Mouse (Mus musculus) liver, adult (tissue): Measurements from ENCODE around the gene Barx2.

Experiments used
- GATA4 ChIP-seq: IDR thresholded peaks from 2 replicates; pipeline ENCODE4 v1.6.1; 2014; ENCODE audit warnings: mild to moderate bottlenecking, low read length; ENCODE audit not compliant: insufficient replicate concordance

Barx2 gene

GRCm38 (mm10) chr9:31912921-31913738 is at the start of gene Barx2:
TSS of gene Barx2 (minus strand) at chr9:31913462.
- no peak for TF ChIP-seq GATA4

- no peak for TF ChIP-seq GATA4
These were observed 49.0 kb upstream of the Barx2 start for GRCm38 (mm10) chr9:31962265-31962664.

GRCm38 (mm10) chr9:31960488-31960887 is 47.2 kb upstream of the Barx2 start:
- TF ChIP-seq GATA4: no peak

GRCm38 (mm10) chr9:31958120-31958519 is 44.9 kb upstream of the Barx2 start:
- TF ChIP-seq GATA4: no peak

GRCm38 (mm10) chr9:31950506-31950905 is 37.2 kb upstream of the Barx2 start:
- TF ChIP-seq GATA4: no peak

GRCm38 (mm10) chr9:31949031-31949430 is 35.8 kb upstream of the Barx2 start:
- TF ChIP-seq GATA4: no peak

GRCm38 (mm10) chr9:31947051-31947450 is 33.8 kb upstream of the Barx2 start:
- TF ChIP-seq GATA4: no peak

GRCm38 (mm10) chr9:31942334-31942733 is 29.1 kb upstream of the Barx2 start:
- TF ChIP-seq GATA4: no peak

- no peak for TF ChIP-seq GATA4
These were observed 18.4 kb upstream of the Barx2 start for GRCm38 (mm10) chr9:31931691-31932090.

- no peak for TF ChIP-seq GATA4
These were observed 18.0 kb upstream of the Barx2 start for GRCm38 (mm10) chr9:31931255-31931654.

GRCm38 (mm10) chr9:31926766-31927165 is 13.5 kb upstream of the Barx2 start:
- TF ChIP-seq GATA4: no peak

- no peak for TF ChIP-seq GATA4
These were observed 12.8 kb upstream of the Barx2 start for GRCm38 (mm10) chr9:31925830-31926624.

GRCm38 (mm10) chr9:31923529-31923928 is 10.3 kb upstream of the Barx2 start:
- TF ChIP-seq GATA4: no peak

GRCm38 (mm10) chr9:31919802-31920201 is 6.5 kb upstream of the Barx2 start:
- no peak for TF ChIP-seq GATA4

GRCm38 (mm10) chr9:31916421-31916820 is 3.2 kb upstream of the Barx2 start:
- TF ChIP-seq GATA4: no peak

GRCm38 (mm10) chr9:31914871-31915270 is 1.6 kb upstream of the Barx2 start:
- TF ChIP-seq GATA4: no peak

- TF ChIP-seq GATA4: no peak
These were observed 703 bp upstream of the Barx2 start for GRCm38 (mm10) chr9:31913739-31914591.
